Mouse (Mus musculus): ENCODE data around the gene Ncbp1. TPM values are rescaled to one million over a fixed set of nuclear protein-coding genes. Genes with fewer than 3 reads are reported as not detected.

The Ncbp1 gene
- polyA plus RNA-seq, 1 experiment from 2014 or later = 69.8 TPM

GRCm38 (mm10) chr4:46221090-46221489 is 82.7 kb downstream of the Ncbp1 start:
- WGBS = 89% methylated on average over 3 of the region's 3 CpGs
- no peak overlapping the region for H3K9ac ChIP-seq
- no peak overlapping the region for H3K27ac ChIP-seq (replicated peaks)
- no peak for ATAC-seq (ENCODE audit: insufficient number of reproducible peaks, low FRiP score, low TSS enrichment, low read depth)
- H3K4me1 ChIP-seq = no peaks in the 10 kb centered on the region
- no peak overlapping the region for H3K4me2 ChIP-seq (replicated peaks)
- H3K4me3 ChIP-seq (replicated peaks) = no peak overlapping the region
- no peaks in the 10 kb centered on the region for H3K27me3 ChIP-seq
- H3K36me3 ChIP-seq = no peaks in the 10 kb centered on the region
- H3K9me3 ChIP-seq (replicated peaks) = no peaks in the 10 kb centered on the region

Other genes with a start within 250 kb of the Ncbp1 start
- gene Ccdc180, start 248.3 kb upstream of the Ncbp1 start, polyA plus RNA-seq (2015; fragmentation: Nextera tagmentation; extraction: Ambion mirVana) = 1.2 and 2.4 TPM in 2 replicates
- 13.2 and 15.5 TPM in 2 replicates for gene Tdrd7, start 173.3 kb upstream of the Ncbp1 start, polyA plus RNA-seq (2015; fragmentation: Nextera tagmentation; extraction: Ambion mirVana)
- gene Tmod1, start 99.7 kb upstream of the Ncbp1 start, polyA plus RNA-seq (2015; fragmentation: Nextera tagmentation; extraction: Ambion mirVana) = 13.4 and 14.0 TPM in 2 replicates
- gene Tstd2, start 81 bp downstream of the Ncbp1 start, polyA plus RNA-seq (2015; fragmentation: Nextera tagmentation; extraction: Ambion mirVana) = 30.1 and 42.0 TPM in 2 replicates
- gene Xpa, start 57.7 kb downstream of the Ncbp1 start, polyA plus RNA-seq (2015; fragmentation: Nextera tagmentation; extraction: Ambion mirVana) = 22.9 and 25.0 TPM in 2 replicates
- 1.9 and 2.1 TPM in 2 replicates for gene Foxe1, start 205.0 kb downstream of the Ncbp1 start, polyA plus RNA-seq (2015; fragmentation: Nextera tagmentation; extraction: Ambion mirVana)

All from embryonic facial prominence, embryonic 15.5 days (tissue).